Comparison of ENCODE assay signal across 8 mouse cellular contexts in the genomic region with DNA sequence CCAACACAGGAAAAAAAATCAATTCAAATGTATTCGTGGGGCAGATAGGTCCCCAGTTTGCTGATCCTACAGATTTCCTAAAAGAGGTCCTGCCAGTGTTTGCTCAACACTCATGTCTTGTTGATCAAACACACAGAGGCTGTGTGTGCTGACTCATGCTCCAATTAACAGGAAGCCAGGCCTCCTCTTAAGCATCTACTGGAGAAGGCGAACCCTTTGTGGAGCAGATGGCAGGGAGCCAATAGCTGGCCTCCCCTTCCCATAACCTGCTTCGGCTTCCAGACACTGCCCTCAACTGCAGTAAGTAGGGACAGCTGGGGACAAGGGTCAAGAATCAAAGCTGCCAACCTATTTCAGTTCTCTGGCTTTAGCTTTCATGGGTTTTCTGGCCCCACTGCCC. TPM values are rescaled to one million over a fixed set of nuclear protein-coding genes. Genes with fewer than 3 reads are reported as not detected.
DNase-seq lines count a peak whose midpoint lies in the region; ATAC-seq and TF ChIP-seq lines count a peak whose summit lies in the region.

No protein-coding gene starts in this region.

- H3K27ac ChIP-seq in hindbrain, embryonic 14.5 days, result 0 out of 2 replicates have a peak overlapping the region, but pooled peaks have one; percentile 32
- H3K27ac ChIP-seq in limb, embryonic 14.5 days (replicated peaks; ENCODE audit: low read depth, low read length), result no peak overlapping the region
- no peak overlapping the region; the same call in 1 of the 2 replicates for H3K27ac ChIP-seq in layer of hippocampus, adult 2 months

- TF ChIP-seq POLR2A in limb, embryonic 14.5 days (IDR thresholded peaks at IDR 0.05; ENCODE audit: borderline replicate concordance, extremely low read depth, insufficient read depth, insufficient read length), result no peak

- H3K4me2 ChIP-seq in hindbrain, embryonic 14.5 days (replicated peaks), result no peak overlapping the region
- no peak overlapping the region for H3K4me2 ChIP-seq in limb, embryonic 14.5 days (replicated peaks; ENCODE audit: low read depth, low read length, severe bottlenecking)

- H3K9me3 ChIP-seq in hindbrain, embryonic 14.5 days (ENCODE audit: control insufficient read depth, low read length), result 0 out of 2 replicates have a peak, but pooled peaks cover 3% of the 10 kb centered on the region
- H3K9me3 ChIP-seq in limb, embryonic 14.5 days (ENCODE audit: control insufficient read depth, low read length), result peaks cover 5% of the 10 kb centered on the region

- no peak overlapping the region for H3K4me3 ChIP-seq in hindbrain, embryonic 14.5 days (replicated peaks; ENCODE audit: low read length)
- no peak overlapping the region for H3K4me3 ChIP-seq in limb, embryonic 14.5 days (replicated peaks; ENCODE audit: low read length)
- H3K4me3 ChIP-seq in layer of hippocampus, adult 2 months, result no peak overlapping the region

- ATAC-seq in hindbrain, embryonic 14.5 days (ENCODE audit: low FRiP score), result no peak
- ATAC-seq in limb, embryonic 14.5 days (ENCODE audit: low FRiP score, low read depth), result no peak

- peaks cover 13% of the 10 kb centered on the region for H3K4me1 ChIP-seq in hindbrain, embryonic 14.5 days (replicated peaks; ENCODE audit: control insufficient read depth, insufficient read depth, low read length)
- peaks cover 28% of the 10 kb centered on the region for H3K4me1 ChIP-seq in limb, embryonic 14.5 days (ENCODE audit: control insufficient read depth, insufficient read depth, low read length)

- no peaks in the 10 kb centered on the region for H3K27me3 ChIP-seq in hindbrain, embryonic 14.5 days (ENCODE audit: control insufficient read depth, insufficient read depth, low read length)
- no peaks in the 10 kb centered on the region for H3K27me3 ChIP-seq in limb, embryonic 14.5 days (ENCODE audit: control insufficient read depth, insufficient read depth, low read length)

- H3K9ac ChIP-seq in hindbrain, embryonic 14.5 days, result no peak overlapping the region
- H3K9ac ChIP-seq in limb, embryonic 14.5 days (ENCODE audit: low read depth, low read length, severe bottlenecking), result no peak overlapping the region

- WGBS in hindbrain, embryonic 14.5 days, result 36% methylated on average over 3 of the region's 3 CpGs
- 32% methylated on average over 3 of the region's 3 CpGs for WGBS in limb, embryonic 14.5 days

- H3K36me3 ChIP-seq in hindbrain, embryonic 14.5 days (replicated peaks; ENCODE audit: control insufficient read depth, insufficient read depth), result no peaks in the 10 kb centered on the region
- peaks cover 68% of the 10 kb centered on the region for H3K36me3 ChIP-seq in limb, embryonic 14.5 days (ENCODE audit: control insufficient read depth, insufficient read depth, low read length)

- TF ChIP-seq CTCF in layer of hippocampus, adult 2 months (conservative IDR thresholded peaks at IDR 0.05), result no peak

- DNase-seq in adrenal gland, adult (ENCODE audit: inconsistent age in 2 of 2, low spot score in 1 of 2), result peak; percentile 10 to 66
- DNase-seq in adrenal gland, adult 18-20 months (ENCODE audit: low spot score in 2 of 2), result no peak
- DNase-seq in right cerebral cortex, postnatal 10 days (ENCODE audit: low spot score in 2 of 2), result peak; percentile 57 to 63
- no peak for DNase-seq in right cerebral cortex, postnatal 36 days (ENCODE audit: low spot score in 2 of 2)
- no peak for DNase-seq in hindbrain, embryonic 14.5 days (ENCODE audit: low spot score)
- peak; percentile 65 for DNase-seq in limb, embryonic 14.5 days (ENCODE audit: low spot score)
- peak; percentile 69 for DNase-seq in retina, embryonic 14.5 days (ENCODE audit: low spot score)
- DNase-seq in layer of hippocampus, adult 2 months (ENCODE audit: low spot score in 2 of 2), result no peak

RNA-seq across cellular contexts. Expression of gene Antxr1, which starts 58.1 kb away (rescaled TPM):
- 10 to 100 TPM in 1 of 2 experiments, 1 to 10 TPM in 1; 9.4 to 20.1 TPM for total RNA-seq in adrenal gland, adult 18-20 months (2021)
- polyA plus RNA-seq in hindbrain, embryonic 14.5 days (2014; fragmentation: Nextera tagmentation; extraction: Ambion mirVana), result 4.7 and 5.5 TPM in 2 replicates
- polyA plus RNA-seq in limb, embryonic 14.5 days (2012; rRNA removed), result 70.3 and 75.7 TPM in 2 replicates
- polyA plus RNA-seq in limb, embryonic 14.5 days (2014; fragmentation: Nextera tagmentation; extraction: Ambion mirVana), result 33.8 and 39.2 TPM in 2 replicates
- total RNA-seq in layer of hippocampus, adult 2 months (2021), result 10 to 100 TPM in 1 of 2 experiments, 1 to 10 TPM in 1; 9.7 to 10.7 TPM

Comparison
In these comparisons a context has a peak if more than half of its experiments do, and no peak if none do; other contexts are left out.
1. DNase-seq: peak in adrenal gland, adult (2 of 2), right cerebral cortex, postnatal 10 days (2 of 2), limb, embryonic 14.5 days (single experiment) and retina, embryonic 14.5 days (single experiment); none in adrenal gland, adult 18-20 months (0 of 2), right cerebral cortex, postnatal 36 days (0 of 2), hindbrain, embryonic 14.5 days (single experiment) and layer of hippocampus, adult 2 months (0 of 2).